Mouse (Mus musculus) intestine, embryonic 14.5 days (tissue): ENCODE results near the gene Gdpd3. TPM values are rescaled to one million over a fixed set of nuclear protein-coding genes. Genes with fewer than 3 reads are reported as not detected.

Experiments used
- polyA plus RNA-seq: library from polyadenylated mRNA; unstranded; fragments of >200 nt; fragmentation: Nextera tagmentation; extraction: Ambion mirVana; gene quantifications from 2 replicates; pipeline ENCODE4 v1.2.1, GENCODE M21; 2014

The Gdpd3 gene
- polyA plus RNA-seq, 1 experiment from 2014 or later: 3.9 TPM

Other genes with a start within 250 kb of the Gdpd3 start
- gene Eif3c, start 199.9 kb upstream of the Gdpd3 start, polyA plus RNA-seq: 184 and 188 TPM in 2 replicates
- gene Apobr, start 181.4 kb upstream of the Gdpd3 start, polyA plus RNA-seq: 0.60 and 1.1 TPM in 2 replicates
- gene Cln3, start 180.5 kb upstream of the Gdpd3 start, polyA plus RNA-seq: 24.3 and 30.3 TPM in 2 replicates
- not detected in 2 replicates for gene Il27, start 171.4 kb upstream of the Gdpd3 start, polyA plus RNA-seq
- 6.6 and 27.3 TPM in 2 replicates for gene Nupr1, start 135.5 kb upstream of the Gdpd3 start, polyA plus RNA-seq
- 53.4 and 64.5 TPM in 2 replicates for gene Sgf29, start 117.0 kb upstream of the Gdpd3 start, polyA plus RNA-seq
- gene Sult1a1, start 89.9 kb upstream of the Gdpd3 start, polyA plus RNA-seq: 3.5 and 3.8 TPM in 2 replicates
- 140 and 159 TPM in 2 replicates for gene Bola2, start 70.9 kb upstream of the Gdpd3 start, polyA plus RNA-seq
- 7.1 and 8.4 TPM in 2 replicates for gene Slx1b, start 70.5 kb upstream of the Gdpd3 start, polyA plus RNA-seq
- 35.1 and 35.9 TPM in 2 replicates for gene Coro1a, start 58.5 kb upstream of the Gdpd3 start, polyA plus RNA-seq
- gene Mapk3, start 6.7 kb upstream of the Gdpd3 start, polyA plus RNA-seq: 101 and 104 TPM in 2 replicates
- gene Ypel3, start 10.6 kb downstream of the Gdpd3 start, polyA plus RNA-seq: 105 and 106 TPM in 2 replicates
- 0.36 and 0.47 TPM in 2 replicates for gene Tbx6, start 15.1 kb downstream of the Gdpd3 start, polyA plus RNA-seq
- 277 and 280 TPM in 2 replicates for gene Ppp4c, start 26.2 kb downstream of the Gdpd3 start, polyA plus RNA-seq
- gene Fam57b, start 31.3 kb downstream of the Gdpd3 start, polyA plus RNA-seq: 1.5 and 1.8 TPM in 2 replicates
- not detected in 2 replicates for gene 4930451I11Rik, start 65.3 kb downstream of the Gdpd3 start, polyA plus RNA-seq
- 0.86 and 1.2 TPM in 2 replicates for gene Doc2a, start 81.1 kb downstream of the Gdpd3 start, polyA plus RNA-seq
- gene Hirip3, start 95.6 kb downstream of the Gdpd3 start, polyA plus RNA-seq: 19.0 and 19.5 TPM in 2 replicates
- 82.6 and 84.6 TPM in 2 replicates for gene Ino80e, start 96.0 kb downstream of the Gdpd3 start, polyA plus RNA-seq
- 26.6 and 29.7 TPM in 2 replicates for gene Taok2, start 118.4 kb downstream of the Gdpd3 start, polyA plus RNA-seq
- gene Tmem219, start 156.6 kb downstream of the Gdpd3 start, polyA plus RNA-seq: 29.5 and 31.7 TPM in 2 replicates
- 13.1 TPM in 2 replicates for gene Kctd13, start 162.5 kb downstream of the Gdpd3 start, polyA plus RNA-seq
- 0.39 and 0.65 TPM in 2 replicates for gene Asphd1, start 183.2 kb downstream of the Gdpd3 start, polyA plus RNA-seq
- 3.2 and 3.8 TPM in 2 replicates for gene Sez6l2, start 184.2 kb downstream of the Gdpd3 start, polyA plus RNA-seq
- gene Cdipt, start 209.6 kb downstream of the Gdpd3 start, polyA plus RNA-seq: 105 and 109 TPM in 2 replicates
- 2.2 and 2.5 TPM in 2 replicates for gene Cdiptos, start 209.8 kb downstream of the Gdpd3 start, polyA plus RNA-seq
- gene Mvp, start 248.3 kb downstream of the Gdpd3 start, polyA plus RNA-seq: 27.4 and 29.6 TPM in 2 replicates